Mouse (Mus musculus) gastrocnemius, postnatal 10 days (tissue): ENCODE results near the gene Nhlrc2. TPM values are rescaled to one million over a fixed set of nuclear protein-coding genes. Genes with fewer than 3 reads are reported as not detected.

Source experiments
- DNase-seq: peaks from one replicate; pipeline ENCODE4 v3.0.0; 2021; ENCODE audit warnings: mixed read lengths
- total RNA-seq, 2 experiments: library from RNA; stranded (reverse); gene quantifications; 2 replicates each; pipeline ENCODE4 v1.2.3; 2021

The Nhlrc2 gene
- total RNA-seq, 2 experiments from 2014 or later, result 12.9 to 14.3 TPM

GRCm38 (mm10) chr19:56621876-56622275 lies 73.8 kb downstream of the Nhlrc2 start:
- no peak for DNase-seq

- DNase-seq, result no peak
Measured at GRCm38 (mm10) chr19:56627881-56628472, 79.9 kb downstream of the Nhlrc2 start.

GRCm38 (mm10) chr19:56629647-56630046 lies 81.6 kb downstream of the Nhlrc2 start:
- no peak for DNase-seq

GRCm38 (mm10) chr19:56631017-56631416 lies 83.0 kb downstream of the Nhlrc2 start:
- no peak for DNase-seq

GRCm38 (mm10) chr19:56631451-56631901 lies 83.4 kb downstream of the Nhlrc2 start:
- DNase-seq, result no peak

- DNase-seq, result no peak
Measured at GRCm38 (mm10) chr19:56637035-56637683, 89.1 kb downstream of the Nhlrc2 start.

GRCm38 (mm10) chr19:56637684-56638049 lies 89.6 kb downstream of the Nhlrc2 start:
- DNase-seq, result no peak

- no peak for DNase-seq
Measured at GRCm38 (mm10) chr19:56647451-56648120, 99.5 kb downstream of the Nhlrc2 start.

- DNase-seq, result no peak
Measured at GRCm38 (mm10) chr19:56651262-56651661, 103.2 kb downstream of the Nhlrc2 start.

GRCm38 (mm10) chr19:56652034-56652962 lies 104.2 kb downstream of the Nhlrc2 start:
- DNase-seq, result peak; percentile 45

Other genes starting within 250 kb of the Nhlrc2 start
- 100 to 1,000 TPM; 478 to 505 TPM for gene Nrap, start 158.2 kb upstream of the Nhlrc2 start, total RNA-seq
- gene Casp7, start 151.1 kb upstream of the Nhlrc2 start, total RNA-seq, result 10 to 100 TPM in 1 of 2 experiments, 1 to 10 TPM in 1; 9.9 to 12.9 TPM
- gene Plekhs1, start 86.6 kb upstream of the Nhlrc2 start, total RNA-seq, result under 1 TPM; 0.31 to 0.47 TPM
- gene Dclre1a, start within 50 bp of the Nhlrc2 start, total RNA-seq, result 1 to 10 TPM; 6.0 to 6.4 TPM
- 1 to 10 TPM; 1.1 to 1.5 TPM for gene Adrb1, start 173.9 kb downstream of the Nhlrc2 start, total RNA-seq